Mouse (Mus musculus): Measurements from ENCODE around the gene Hdac9. TPM values are rescaled to one million over a fixed set of nuclear protein-coding genes. Genes with fewer than 3 reads are reported as not detected.

Gene Hdac9
- polyA plus RNA-seq, 1 experiment from 2014 or later = 3.4 TPM

DNA sequence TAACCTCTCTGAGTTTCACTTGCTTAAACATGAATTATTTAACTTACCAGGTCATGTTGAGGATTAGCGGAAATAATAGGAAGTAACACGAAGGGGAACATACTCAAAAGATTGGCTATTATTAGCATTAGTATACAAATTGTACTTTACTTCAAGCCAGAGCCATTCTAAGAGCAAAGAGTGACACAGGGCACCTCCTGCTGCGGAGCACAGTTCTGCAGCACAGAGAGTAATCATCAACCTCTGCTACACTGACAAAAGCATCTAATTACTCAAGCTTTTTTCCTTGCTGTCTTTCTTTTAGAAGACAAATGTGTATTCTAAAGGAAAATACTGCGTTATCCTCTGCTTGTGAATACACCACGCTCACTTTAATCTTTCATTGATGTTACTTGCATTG is 79.6 kb downstream of the Hdac9 start:
- no peaks in the 10 kb centered on the region for H3K27me3 ChIP-seq (ENCODE audit: low read depth, poor library complexity, severe bottlenecking)
- whole genome bisulfite sequencing = 75% methylated on average over 5 of the region's 5 CpGs
- no peaks in the 10 kb centered on the region for H3K9me3 ChIP-seq (replicated peaks)
- H3K4me1 ChIP-seq = peaks cover 9% of the 10 kb centered on the region; the same call in 1 of the 2 replicates
- no peak for DNase-seq (ENCODE audit: low spot score)
- no peak overlapping the region for H3K27ac ChIP-seq
- no peaks in the 10 kb centered on the region for H3K36me3 ChIP-seq
- H3K4me3 ChIP-seq = no peak overlapping the region

DNA sequence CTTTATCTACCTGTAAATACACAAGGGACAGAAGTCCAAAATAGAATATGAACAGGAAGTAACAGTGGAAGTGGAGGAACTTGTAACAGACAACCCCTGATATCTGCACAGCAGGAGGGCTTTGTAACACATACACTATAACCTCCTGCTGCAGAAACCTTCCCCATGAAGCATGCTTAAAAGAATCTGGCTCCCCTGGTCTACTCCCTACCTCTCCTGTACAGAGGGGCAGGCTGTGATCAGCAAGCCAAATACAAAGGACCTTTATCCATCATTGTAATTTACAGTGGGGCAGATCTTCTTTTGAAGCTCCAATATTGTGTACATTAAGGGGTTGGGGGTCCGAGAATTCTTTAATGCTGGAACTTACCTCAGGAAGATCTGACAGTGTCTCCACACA is 80.0 kb downstream of the Hdac9 start:
- Histone ChIP-seq H3K27me3 (ENCODE audit: low read depth, poor library complexity, severe bottlenecking) (no peaks in the 10 kb centered on the region), H3K27ac (no peak overlapping the region), H3K4me1 (peaks cover 9% of the 10 kb centered on the region; the same call in 1 of the 2 replicates), H3K4me3 (no peak overlapping the region), H3K36me3 (no peaks in the 10 kb centered on the region), H3K9me3 (replicated peaks) (no peaks in the 10 kb centered on the region)
- no peak for DNase-seq (ENCODE audit: low spot score)
- 60% methylated on average over 1 of the region's 1 CpGs for WGBS

DNA sequence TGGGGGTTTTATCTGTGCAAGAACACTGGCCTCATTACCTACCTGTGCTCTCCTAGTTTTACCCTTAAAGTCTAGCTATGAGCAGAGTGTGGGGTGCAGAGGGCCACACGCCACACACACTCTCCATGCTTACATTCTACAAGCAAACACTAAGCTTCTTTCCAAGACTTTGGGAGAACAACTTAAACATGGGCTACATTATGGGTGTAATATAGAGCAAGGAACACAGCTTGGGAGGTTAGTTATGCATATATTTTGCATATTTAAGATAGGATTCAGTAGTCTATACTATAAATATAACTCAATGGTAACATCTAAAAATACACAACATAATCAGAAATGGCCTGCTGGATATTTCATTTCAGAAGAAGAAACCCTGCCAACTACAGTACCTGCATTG is 80.8 kb downstream of the Hdac9 start:
- Histone ChIP-seq H3K27ac (no peak overlapping the region), H3K4me1 (peaks cover 6% of the 10 kb centered on the region; the same call in 1 of the 2 replicates), H3K36me3 (no peaks in the 10 kb centered on the region), H3K9me3 (replicated peaks) (no peaks in the 10 kb centered on the region), H3K27me3 (ENCODE audit: low read depth, poor library complexity, severe bottlenecking) (no peaks in the 10 kb centered on the region), H3K4me3 (no peak overlapping the region)
- 90% methylated on average over 1 of the region's 1 CpGs for WGBS
- no peak for DNase-seq (ENCODE audit: low spot score)

DNA sequence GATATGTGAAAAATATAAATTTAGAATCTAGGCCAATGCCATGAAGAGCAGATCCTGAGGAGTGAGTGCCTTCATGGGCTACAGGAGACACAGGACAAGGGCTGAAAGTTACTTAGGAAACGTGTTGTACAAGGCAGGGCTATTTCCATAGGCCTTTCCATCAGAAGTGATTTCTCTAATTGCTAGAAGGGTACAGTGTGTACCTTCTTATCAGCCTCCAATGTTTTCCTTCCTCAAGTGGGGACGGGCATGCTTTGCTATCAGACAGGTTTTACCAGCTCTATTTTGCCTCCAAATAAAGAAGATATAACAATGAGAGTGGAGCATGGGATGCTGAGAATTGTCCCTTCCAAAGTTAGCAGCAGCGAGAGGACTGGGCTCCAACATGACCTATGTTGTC is 81.4 kb downstream of the Hdac9 start:
- Histone ChIP-seq H3K9me3 (replicated peaks) (no peaks in the 10 kb centered on the region), H3K4me3 (no peak overlapping the region), H3K36me3 (no peaks in the 10 kb centered on the region), H3K4me1 (0 out of 2 replicates have a peak, but pooled peaks cover under 1% of the 10 kb centered on the region), H3K27ac (no peak overlapping the region), H3K27me3 (ENCODE audit: low read depth, poor library complexity, severe bottlenecking) (no peaks in the 10 kb centered on the region)
- 89% methylated on average over 3 of the region's 3 CpGs for whole genome bisulfite sequencing
- no peak for DNase-seq (ENCODE audit: low spot score)

DNA sequence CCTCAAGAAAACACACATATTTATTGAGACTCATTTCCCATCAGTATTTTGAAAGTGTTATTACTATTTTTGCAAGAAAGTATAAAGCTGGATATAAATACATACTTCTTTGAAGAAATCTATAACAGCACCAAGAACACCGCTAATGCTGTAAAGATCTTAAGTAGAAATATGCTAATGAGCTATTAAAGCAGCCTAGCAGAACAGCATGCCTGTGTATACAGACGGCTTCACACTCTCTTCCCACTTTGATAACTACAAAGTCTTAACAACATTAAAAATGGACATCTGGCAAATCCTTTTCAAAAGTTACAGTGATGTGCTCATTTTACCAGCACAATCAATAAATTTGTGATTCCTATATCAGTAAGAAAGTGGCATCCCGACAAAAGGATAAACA is 88.2 kb downstream of the Hdac9 start:
- H3K9me3 ChIP-seq (replicated peaks) = no peaks in the 10 kb centered on the region
- H3K27ac ChIP-seq = no peak overlapping the region
- H3K27me3 ChIP-seq (ENCODE audit: low read depth, poor library complexity, severe bottlenecking) = no peaks in the 10 kb centered on the region
- WGBS = 87% methylated on average over 3 of the region's 3 CpGs
- H3K4me3 ChIP-seq = no peak overlapping the region
- H3K36me3 ChIP-seq = no peaks in the 10 kb centered on the region
- DNase-seq (ENCODE audit: low spot score) = no peak
- peaks cover under 1% of the 10 kb centered on the region for H3K4me1 ChIP-seq

DNA sequence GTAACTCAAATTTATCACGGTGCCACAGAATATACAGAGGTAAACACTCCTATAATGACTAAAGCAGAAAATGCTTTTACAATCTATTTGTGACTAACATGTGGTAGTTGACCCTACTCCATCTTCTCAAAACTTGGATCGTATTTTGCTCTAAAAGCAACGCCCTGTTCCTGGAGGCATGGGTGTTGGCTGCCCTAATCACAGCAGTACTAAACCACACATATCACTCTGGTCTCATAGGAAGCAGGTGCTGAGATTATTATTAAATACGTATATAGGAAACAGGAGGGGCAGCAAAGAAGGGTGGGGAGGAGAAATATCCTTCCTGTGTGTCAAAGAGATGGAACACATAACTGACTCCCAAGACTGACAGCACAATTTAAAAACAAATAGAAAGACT is 90.0 kb downstream of the Hdac9 start:
- Histone ChIP-seq H3K4me3 (no peak overlapping the region), H3K27ac (no peak overlapping the region), H3K36me3 (no peaks in the 10 kb centered on the region), H3K9me3 (replicated peaks) (no peaks in the 10 kb centered on the region), H3K27me3 (ENCODE audit: low read depth, poor library complexity, severe bottlenecking) (no peaks in the 10 kb centered on the region), H3K4me1 (peaks cover 10% of the 10 kb centered on the region)
- DNase-seq (ENCODE audit: low spot score) = no peak
- WGBS = 90% methylated on average over 4 of the region's 4 CpGs

DNA sequence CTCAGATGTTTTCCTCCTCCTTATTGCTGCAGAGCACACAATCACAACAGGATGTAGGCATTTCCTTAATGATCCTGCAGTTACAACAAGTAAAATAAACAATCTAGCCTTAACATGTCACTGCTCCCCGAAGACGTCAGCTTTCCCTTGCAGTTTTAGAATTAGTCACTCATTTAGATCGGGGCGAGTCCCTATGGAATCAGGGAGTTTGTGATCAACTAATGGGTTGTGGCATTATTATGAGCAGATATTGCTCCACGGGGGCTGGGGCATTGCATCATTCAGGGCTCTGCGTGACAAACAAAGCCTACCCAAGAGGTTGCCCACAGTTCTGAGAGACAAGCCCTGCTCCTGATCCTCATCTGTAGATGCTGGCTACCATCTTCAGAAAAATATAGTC is 96.7 kb downstream of the Hdac9 start:
- H3K27me3 ChIP-seq (ENCODE audit: low read depth, poor library complexity, severe bottlenecking) = no peaks in the 10 kb centered on the region
- no peak for DNase-seq (ENCODE audit: low spot score)
- no peak overlapping the region for H3K27ac ChIP-seq
- H3K9me3 ChIP-seq (replicated peaks) = no peaks in the 10 kb centered on the region
- H3K4me3 ChIP-seq = no peak overlapping the region
- H3K36me3 ChIP-seq = no peaks in the 10 kb centered on the region
- WGBS = 63% methylated on average over 6 of the region's 6 CpGs
- peaks cover 33% of the 10 kb centered on the region for H3K4me1 ChIP-seq

DNA sequence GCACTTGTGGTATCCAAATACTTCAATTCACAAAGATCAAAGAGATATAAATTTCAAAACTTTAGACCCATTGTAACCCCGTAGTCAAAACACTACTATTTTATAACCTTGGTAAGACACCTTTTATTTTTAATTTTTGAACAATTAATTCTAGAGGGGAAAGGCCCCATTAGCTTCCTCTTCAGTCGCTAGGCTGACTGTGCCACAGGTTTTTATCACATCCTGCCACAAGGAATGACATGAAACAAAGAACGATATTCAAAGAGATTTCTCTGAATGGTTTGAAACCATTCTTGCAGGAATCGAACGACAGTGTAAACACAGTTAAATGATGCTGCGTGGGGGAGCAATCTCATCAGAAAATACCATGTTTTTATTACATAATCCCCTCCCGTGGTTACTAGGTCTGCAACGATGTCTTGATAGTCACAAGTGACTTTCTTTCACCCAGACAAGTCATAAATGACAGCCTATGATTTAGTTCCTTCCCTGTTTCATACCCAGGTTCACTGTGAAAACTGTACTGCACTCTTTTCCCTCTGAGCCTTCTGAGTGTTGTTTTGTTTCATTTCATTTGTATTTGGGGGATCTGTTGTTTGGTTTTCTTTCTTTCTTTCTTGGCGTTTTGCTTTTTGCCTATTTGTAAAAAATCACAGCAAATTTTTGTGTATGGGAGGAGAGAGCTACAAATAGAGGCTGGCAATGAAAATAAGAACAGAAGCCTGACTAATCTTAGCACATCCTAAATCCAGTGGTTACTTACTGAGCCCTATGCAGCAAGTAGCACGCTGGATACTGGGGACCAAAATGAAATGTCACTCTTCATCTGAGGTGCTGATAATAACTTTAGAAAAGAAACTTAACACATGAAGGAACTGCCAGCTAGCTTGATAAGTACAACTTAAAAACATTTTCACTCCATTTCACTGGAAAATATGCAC is 105.0 kb downstream of the Hdac9 start:
- no peaks in the 10 kb centered on the region for H3K27me3 ChIP-seq (ENCODE audit: low read depth, poor library complexity, severe bottlenecking)
- DNase-seq (ENCODE audit: low spot score) = no peak
- 82% methylated on average over 10 of the region's 10 CpGs for WGBS
- H3K27ac ChIP-seq = no peak overlapping the region
- H3K36me3 ChIP-seq = no peaks in the 10 kb centered on the region
- H3K9me3 ChIP-seq (replicated peaks) = no peaks in the 10 kb centered on the region
- no peak overlapping the region for H3K4me3 ChIP-seq
- H3K4me1 ChIP-seq = no peaks in the 10 kb centered on the region

DNA sequence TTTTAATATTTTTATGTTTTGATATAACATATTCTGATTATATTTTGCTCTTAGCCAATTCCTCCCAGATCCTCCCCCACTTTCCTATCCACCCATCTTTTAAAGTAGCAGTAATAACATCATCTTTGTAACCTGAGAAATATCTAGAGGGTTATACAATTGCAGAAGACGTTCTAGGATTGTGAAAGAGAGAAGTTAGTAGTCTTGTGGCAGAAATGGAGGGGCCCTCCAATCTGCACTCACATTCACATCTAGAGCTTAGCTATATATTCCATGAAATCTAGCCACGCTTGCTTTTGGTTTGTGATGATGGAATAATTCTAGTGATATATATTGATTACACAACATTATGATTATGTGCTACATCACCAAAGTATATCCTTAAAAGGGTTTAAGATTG is 106.7 kb downstream of the Hdac9 start:
- H3K9me3 ChIP-seq (replicated peaks) = no peaks in the 10 kb centered on the region
- no peak overlapping the region for H3K27ac ChIP-seq
- WGBS = 83% methylated on average over 2 of the region's 2 CpGs
- no peaks in the 10 kb centered on the region; the same call in 1 of the 2 replicates for H3K4me1 ChIP-seq
- H3K36me3 ChIP-seq = no peaks in the 10 kb centered on the region
- no peak for DNase-seq (ENCODE audit: low spot score)
- no peak overlapping the region for H3K4me3 ChIP-seq
- H3K27me3 ChIP-seq (ENCODE audit: low read depth, poor library complexity, severe bottlenecking) = no peaks in the 10 kb centered on the region

DNA sequence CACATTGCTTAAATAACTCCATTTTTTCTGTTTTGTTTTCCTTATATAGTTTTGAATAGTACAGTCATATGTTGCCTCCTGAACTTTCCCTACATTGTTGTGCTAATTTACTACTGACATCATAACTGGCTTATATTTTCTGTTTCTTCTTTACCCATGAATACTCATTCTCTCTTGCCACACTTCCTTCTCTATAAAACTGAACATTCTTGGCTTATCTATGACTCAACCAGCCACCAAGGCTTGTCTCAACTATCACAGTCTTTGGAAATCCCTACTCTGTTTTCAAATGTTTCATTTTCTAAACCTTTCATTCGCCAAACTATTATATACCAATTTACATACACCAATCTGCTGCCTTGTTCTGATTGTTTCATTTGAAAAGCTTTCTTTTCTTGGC is 108.7 kb downstream of the Hdac9 start:
- Histone ChIP-seq H3K36me3 (no peaks in the 10 kb centered on the region), H3K27ac (no peak overlapping the region), H3K27me3 (ENCODE audit: low read depth, poor library complexity, severe bottlenecking) (no peaks in the 10 kb centered on the region), H3K4me3 (no peak overlapping the region), H3K9me3 (replicated peaks) (no peaks in the 10 kb centered on the region), H3K4me1 (no peaks in the 10 kb centered on the region; the same call in 1 of the 2 replicates)
- WGBS = 80% methylated on average over 1 of the region's 1 CpGs
- DNase-seq (ENCODE audit: low spot score) = no peak

DNA sequence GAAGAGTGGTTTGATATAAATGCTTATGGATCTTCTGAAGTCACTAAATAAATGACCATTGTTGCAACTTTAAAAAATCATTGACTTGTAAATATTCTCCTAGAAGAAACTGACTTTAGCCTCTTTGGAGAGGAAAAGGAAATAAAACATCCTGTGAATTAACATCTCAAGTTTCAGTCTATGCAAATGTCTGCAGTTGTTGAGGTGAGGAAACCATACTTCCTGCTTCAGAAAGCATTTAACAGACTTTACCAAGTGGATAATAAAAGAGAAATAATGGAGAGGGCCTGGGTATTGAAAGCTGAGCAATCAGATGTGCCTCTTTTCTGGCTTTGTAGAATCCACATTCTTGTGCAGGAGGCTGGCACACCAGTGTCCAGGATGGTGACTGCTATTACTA is 110.4 kb downstream of the Hdac9 start:
- H3K36me3 ChIP-seq = no peaks in the 10 kb centered on the region

DNA sequence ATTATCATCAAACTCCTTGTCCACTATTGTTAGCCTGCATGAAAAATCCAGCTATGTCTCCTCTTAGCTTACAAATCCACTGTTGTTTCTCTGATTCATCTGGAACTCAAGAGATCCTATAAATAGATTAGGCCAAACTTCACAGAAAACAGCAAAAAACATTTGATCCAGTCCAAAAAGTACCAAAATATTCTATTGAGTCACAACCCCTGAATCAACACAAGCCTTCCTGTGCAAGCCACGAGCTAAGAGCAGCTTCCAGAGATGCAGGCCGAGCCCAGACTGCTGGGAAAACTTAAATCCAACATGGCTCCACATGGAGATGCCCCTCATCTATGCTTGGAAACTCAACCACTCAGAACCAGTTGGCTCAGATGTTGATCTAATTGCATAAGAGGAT is 113.2 kb downstream of the Hdac9 start:
- no peak overlapping the region for H3K27ac ChIP-seq
- no peak for DNase-seq (ENCODE audit: low spot score)

More for the DNA sequence above, 110.4 kb downstream of the Hdac9 start:
- no peaks in the 10 kb centered on the region for H3K27me3 ChIP-seq (ENCODE audit: low read depth, poor library complexity, severe bottlenecking)
- no peak overlapping the region for H3K4me3 ChIP-seq
- DNase-seq (ENCODE audit: low spot score) = no peak
- H3K9me3 ChIP-seq (replicated peaks) = no peaks in the 10 kb centered on the region
- H3K27ac ChIP-seq = no peak overlapping the region
- H3K4me1 ChIP-seq = peaks cover 9% of the 10 kb centered on the region

DNA sequence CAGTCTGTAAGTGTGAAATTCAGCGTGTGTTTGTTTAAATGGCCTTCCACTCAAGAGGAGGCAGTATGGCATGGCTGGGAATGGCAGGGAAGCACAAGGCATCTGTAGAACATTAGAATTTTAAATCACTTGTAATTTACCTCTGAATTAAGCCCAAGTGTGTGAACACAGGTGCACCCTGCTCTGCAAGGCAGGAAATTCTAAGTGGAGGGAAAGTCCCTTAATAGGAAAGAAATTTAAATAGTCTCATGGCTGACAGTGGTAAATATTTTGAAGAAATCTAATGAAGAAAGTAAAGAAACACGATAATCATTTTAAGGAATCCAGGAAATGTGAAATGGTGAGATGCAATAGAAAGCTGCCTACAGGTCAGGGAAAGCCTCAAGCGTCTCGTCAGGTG is 114.6 kb downstream of the Hdac9 start:
- WGBS = 85% methylated on average over 4 of the region's 4 CpGs
- DNase-seq (ENCODE audit: low spot score) = no peak
- H3K4me1 ChIP-seq = peaks cover 9% of the 10 kb centered on the region

More for the DNA sequence above, 113.2 kb downstream of the Hdac9 start:
- H3K4me1 ChIP-seq = peaks cover 9% of the 10 kb centered on the region
- H3K4me3 ChIP-seq = no peak overlapping the region
- H3K27me3 ChIP-seq (ENCODE audit: low read depth, poor library complexity, severe bottlenecking) = no peaks in the 10 kb centered on the region
- H3K9me3 ChIP-seq (replicated peaks) = no peaks in the 10 kb centered on the region
- H3K36me3 ChIP-seq = no peaks in the 10 kb centered on the region
- WGBS = 83% methylated on average over 2 of the region's 2 CpGs

More for the DNA sequence above, 114.6 kb downstream of the Hdac9 start:
- H3K9me3 ChIP-seq (replicated peaks) = no peaks in the 10 kb centered on the region
- no peaks in the 10 kb centered on the region for H3K27me3 ChIP-seq (ENCODE audit: low read depth, poor library complexity, severe bottlenecking)
- H3K27ac ChIP-seq = no peak overlapping the region
- no peaks in the 10 kb centered on the region for H3K36me3 ChIP-seq
- no peak overlapping the region for H3K4me3 ChIP-seq

Measured in limb, embryonic 10.5 days (tissue).